Mouse (Mus musculus) liver, embryonic 14.5 days (tissue): ENCODE results near the gene Stx19.

Experiments used
- CTCF ChIP-seq: IDR thresholded peaks from 2 replicates; pipeline ENCODE4 v1.5.1; 2016; ENCODE audit warnings: antibody characterized with exemption, low read depth, control low read depth
- EP300 ChIP-seq: IDR thresholded peaks from 2 replicates; pipeline ENCODE4 v1.6.1; 2016; ENCODE audit warnings: antibody characterized with exemption, low read depth

DNA sequence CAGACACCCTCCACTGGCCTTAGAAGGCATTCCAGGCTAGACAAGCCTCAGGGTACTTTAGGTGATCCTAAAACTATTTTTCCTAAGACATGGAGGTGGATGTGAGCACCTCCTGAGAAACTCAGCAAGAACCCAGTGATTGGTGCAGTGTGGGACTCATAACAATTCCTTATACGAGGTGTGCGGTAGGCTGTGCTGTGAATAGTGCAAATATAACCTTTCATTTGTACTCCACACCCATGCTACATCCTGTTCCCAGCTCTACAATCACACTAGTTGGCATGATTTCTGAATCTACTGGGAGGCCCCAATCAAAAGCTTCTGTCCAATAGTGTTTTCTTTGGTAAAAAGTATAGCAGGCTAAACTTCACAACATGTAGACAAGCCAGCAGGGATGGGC is 17.6 kb downstream of the Stx19 start:
- no peak for TF ChIP-seq CTCF
- no peak for TF ChIP-seq EP300
